Mouse (Mus musculus): ENCODE results near the gene Prkg1. TPM values are rescaled to one million over a fixed set of nuclear protein-coding genes. Genes with fewer than 3 reads are reported as not detected.

Prkg1 gene
- total RNA-seq, 2 experiments from 2014 or later = 13.8 to 20.2 TPM

- DNase-seq (ENCODE audit: low spot score in 2 of 2) = no peak
Measured at GRCm38 (mm10) chr19:31656256-31656655, 108.6 kb downstream of the Prkg1 start.

GRCm38 (mm10) chr19:31655826-31656225 lies 109.0 kb downstream of the Prkg1 start:
- intact Hi-C loops (cut with DNase I) = no loop called here
- DNase-seq (ENCODE audit: low spot score in 2 of 2) = peak in 1 of 2 experiments; percentile 22

More at GRCm38 (mm10) chr19:31656256-31656655, 108.6 kb downstream of the Prkg1 start:
- intact Hi-C loops (cut with DNase I) = no loop called here

GRCm38 (mm10) chr19:31654022-31654421 lies 110.8 kb downstream of the Prkg1 start:
- DNase-seq (ENCODE audit: low spot score in 2 of 2) = no peak
- intact Hi-C loops (cut with DNase I) = no loop called here

- intact Hi-C loops (cut with DNase I) = no loop called here
- no peak for DNase-seq (ENCODE audit: low spot score in 2 of 2)
Measured at GRCm38 (mm10) chr19:31650452-31650851, 114.4 kb downstream of the Prkg1 start.

- intact Hi-C loops (cut with DNase I) = no loop called here
- no peak for DNase-seq (ENCODE audit: low spot score in 2 of 2)
Measured at GRCm38 (mm10) chr19:31647492-31647891, 117.3 kb downstream of the Prkg1 start.

- DNase-seq (ENCODE audit: low spot score in 2 of 2) = no peak
- intact Hi-C loops (cut with DNase I) = no loop called here
Measured at GRCm38 (mm10) chr19:31630899-31631869, 133.6 kb downstream of the Prkg1 start.

GRCm38 (mm10) chr19:31621716-31622115 lies 143.1 kb downstream of the Prkg1 start:
- no peak for DNase-seq (ENCODE audit: low spot score in 2 of 2)
- intact Hi-C loops (cut with DNase I) = no loop called here

- intact Hi-C loops (cut with DNase I) = no loop called here
- DNase-seq (ENCODE audit: low spot score in 2 of 2) = no peak
Measured at GRCm38 (mm10) chr19:31616830-31617229, 148.0 kb downstream of the Prkg1 start.

GRCm38 (mm10) chr19:31616159-31616558 lies 148.7 kb downstream of the Prkg1 start:
- intact Hi-C loops (cut with DNase I) = no loop called here
- no peak for DNase-seq (ENCODE audit: low spot score in 2 of 2)

- DNase-seq (ENCODE audit: low spot score in 2 of 2) = no peak
- intact Hi-C loops (cut with DNase I) = no loop called here
Measured at GRCm38 (mm10) chr19:31613146-31613545, 151.7 kb downstream of the Prkg1 start.

GRCm38 (mm10) chr19:31602578-31602977 lies 162.3 kb downstream of the Prkg1 start:
- DNase-seq (ENCODE audit: low spot score in 2 of 2) = no peak
- intact Hi-C loops (cut with DNase I) = no loop called here

- DNase-seq (ENCODE audit: low spot score in 2 of 2) = no peak
- intact Hi-C loops (cut with DNase I) = no loop called here
Measured at GRCm38 (mm10) chr19:31594011-31594410, 170.8 kb downstream of the Prkg1 start.

GRCm38 (mm10) chr19:31590701-31591100 lies 174.1 kb downstream of the Prkg1 start:
- no peak for DNase-seq (ENCODE audit: low spot score in 2 of 2)
- intact Hi-C loops (cut with DNase I) = no loop called here

- intact Hi-C loops (cut with DNase I) = no loop called here
- no peak for DNase-seq (ENCODE audit: low spot score in 2 of 2)
Measured at GRCm38 (mm10) chr19:31577092-31577491, 187.7 kb downstream of the Prkg1 start.

GRCm38 (mm10) chr19:31564329-31564728 lies 200.5 kb downstream of the Prkg1 start:
- DNase-seq (ENCODE audit: low spot score in 2 of 2) = peak; percentile 10 to 17
- intact Hi-C loops (cut with DNase I) = no loop called here

- intact Hi-C loops (cut with DNase I) = no loop called here
- DNase-seq (ENCODE audit: low spot score in 2 of 2) = no peak
Measured at GRCm38 (mm10) chr19:31546063-31546462, 218.8 kb downstream of the Prkg1 start.

- DNase-seq (ENCODE audit: low spot score in 2 of 2) = no peak
- intact Hi-C loops (cut with DNase I) = loop anchor here (10.0 kb wide), 1 partner anchor 134 kb away; no protein-coding TSS in a partner anchor
Measured at GRCm38 (mm10) chr19:31531249-31531740, 233.5 kb downstream of the Prkg1 start.

GRCm38 (mm10) chr19:31530616-31531015 lies 234.2 kb downstream of the Prkg1 start:
- DNase-seq (ENCODE audit: low spot score in 2 of 2) = no peak
- intact Hi-C loops (cut with DNase I) = loop anchor here (10.0 kb wide), 1 partner anchor 134 kb away; no protein-coding TSS in a partner anchor

GRCm38 (mm10) chr19:31529890-31530289 lies 234.9 kb downstream of the Prkg1 start:
- DNase-seq (ENCODE audit: low spot score in 2 of 2) = no peak
- intact Hi-C loops (cut with DNase I) = loop anchor here (10.0 kb wide), 1 partner anchor 135 kb away; no protein-coding TSS in a partner anchor

GRCm38 (mm10) chr19:31514490-31514889 lies 250.3 kb downstream of the Prkg1 start:
- no peak for DNase-seq (ENCODE audit: low spot score in 2 of 2)
- intact Hi-C loops (cut with DNase I) = no loop called here

- no peak for DNase-seq (ENCODE audit: low spot score in 2 of 2)
Measured at GRCm38 (mm10) chr19:31507831-31508230, 257.0 kb downstream of the Prkg1 start.

More at GRCm38 (mm10) chr19:31507831-31508230, 257.0 kb downstream of the Prkg1 start:
- intact Hi-C loops (cut with DNase I) = no loop called here

Data from left cerebral cortex, postnatal 36 days (tissue).